Mouse (Mus musculus) stomach, postnatal 0 days (tissue): ENCODE measurements around the gene Myog. TPM values are rescaled to one million over a fixed set of nuclear protein-coding genes. Genes with fewer than 3 reads are reported as not detected.

ENCODE experiments used
- ATAC-seq: fragments of 200-750 bp; cut with Nextera tagmentation; 2 replicates; pipeline ENCODE4 v1.8.0; 2017; ENCODE audit not compliant: low FRiP score, low TSS enrichment
- DNase-seq: peaks from one replicate; pipeline ENCODE4 v3.0.0-alpha.2; 2016; ENCODE audit warnings: low spot score
- H3K27ac ChIP-seq: fragments of 300-500 bp; sonication (generic); replicated peaks from 2 replicates; pipeline ENCODE4 v1.5.1; 2014; ENCODE audit warnings: mild to moderate bottlenecking, control low read depth
- H3K27me3 ChIP-seq: fragments of 300-500 bp; sonication (generic); 2 replicates; pipeline ENCODE4 v1.6.1; 2014; ENCODE audit warnings: low read length; ENCODE audit not compliant: control insufficient read depth, insufficient read depth
- H3K36me3 ChIP-seq: fragments of 300-500 bp; sonication (generic); 2 replicates; pipeline ENCODE4 v1.6.1; 2014; ENCODE audit warnings: low read length, mixed read lengths; ENCODE audit not compliant: control insufficient read depth, insufficient read depth
- H3K4me1 ChIP-seq: fragments of 300-500 bp; sonication (generic); replicated peaks from 2 replicates; pipeline ENCODE4 v1.6.1; 2014; ENCODE audit warnings: antibody characterized with exemption; ENCODE audit not compliant: control insufficient read depth, insufficient read depth
- H3K4me2 ChIP-seq: fragments of 300-500 bp; sonication (generic); replicated peaks from 2 replicates; pipeline ENCODE4 v1.6.1; 2014; ENCODE audit warnings: low read depth, mild to moderate bottlenecking, control low read depth, moderate library complexity
- H3K4me3 ChIP-seq: fragments of 300-500 bp; sonication (generic); 2 replicates; pipeline ENCODE4 v1.5.1; 2014; ENCODE audit warnings: low read depth, low read length, control low read depth
- H3K9ac ChIP-seq: fragments of 300-500 bp; sonication (generic); 2 replicates; pipeline ENCODE4 v1.6.1; 2014; ENCODE audit warnings: mild to moderate bottlenecking, low read length, control low read depth, mixed read lengths
- H3K9me3 ChIP-seq: fragments of 300-500 bp; sonication (generic); 2 replicates; pipeline ENCODE4 v1.6.1; 2016; ENCODE audit warnings: low read length; ENCODE audit not compliant: control insufficient read depth
- CTCF ChIP-seq: IDR thresholded peaks from 2 replicates; pipeline ENCODE4 v1.5.1; 2016; ENCODE audit warnings: antibody characterized with exemption, low read depth, mild to moderate bottlenecking, moderate library complexity
- EP300 ChIP-seq: optimal IDR thresholded peaks from 2 replicates; pipeline ENCODE3; 2016; ENCODE audit warnings: antibody characterized with exemption
- WGBS: fragments of 180-500 bp; shearing (Covaris S2); extraction: QIAGEN DNeasy Blood & Tissue Kit; methylation state at CpG from one replicate; pipeline ENCODE4 v1.1.7; 2014; 5-methylcytosine and 5-hydroxymethylcytosine counted together
- polyA plus RNA-seq: library from polyadenylated mRNA; unstranded; fragments of >200 nt; fragmentation: Nextera tagmentation; extraction: Ambion mirVana; gene quantifications from 2 replicates; pipeline ENCODE4 v1.2.1, GENCODE M21; 2015

The Myog gene
- polyA plus RNA-seq, 1 experiment from 2014 or later = 2.7 TPM

DNA sequence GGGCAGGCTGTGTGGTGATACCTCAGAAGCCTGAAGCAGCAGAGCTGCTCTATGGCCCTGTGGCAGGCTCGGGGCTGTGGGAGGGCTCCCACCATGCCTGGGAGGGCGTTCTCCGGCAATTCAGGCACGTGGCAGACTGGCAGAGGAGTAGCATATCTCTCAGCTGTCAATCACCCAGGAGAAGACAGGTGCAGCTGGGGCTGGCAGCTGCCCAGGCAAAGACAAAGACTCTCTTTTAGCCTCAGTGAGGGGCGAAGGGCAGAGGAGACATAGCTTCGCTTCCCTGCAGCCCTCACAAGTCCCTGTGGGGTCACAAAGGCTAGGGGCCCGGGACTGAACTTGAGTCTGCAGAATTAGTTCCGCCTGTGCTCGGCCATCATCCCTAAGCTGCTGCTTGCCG lies 17.6 kb downstream of the Myog start:
- no peak overlapping the region for H3K4me3 ChIP-seq
- no peak overlapping the region for H3K9ac ChIP-seq
- H3K36me3 ChIP-seq = no peaks in the 10 kb centered on the region
- H3K9me3 ChIP-seq = no peaks in the 10 kb centered on the region
- DNase-seq (no peak), ATAC-seq (no peak)
- no peaks in the 10 kb centered on the region for H3K27me3 ChIP-seq
- H3K4me2 ChIP-seq = no peak overlapping the region
- 0 out of 2 replicates have a peak, but pooled peaks cover 2% of the 10 kb centered on the region for H3K4me1 ChIP-seq
- H3K27ac ChIP-seq = no peak overlapping the region
- WGBS = 72% methylated on average over 10 of the region's 10 CpGs
- TF ChIP-seq EP300 (no peak), CTCF (no peak)

GRCm38 (mm10) chr1:134310291-134310690 lies 20.5 kb downstream of the Myog start:
- no peaks in the 10 kb centered on the region for H3K4me1 ChIP-seq
- 81% methylated on average over 2 of the region's 2 CpGs for WGBS
- no peak overlapping the region for H3K27ac ChIP-seq
- no peak overlapping the region for H3K4me2 ChIP-seq
- H3K27me3 ChIP-seq = no peaks in the 10 kb centered on the region
- H3K4me3 ChIP-seq = no peak overlapping the region
- no peaks in the 10 kb centered on the region for H3K9me3 ChIP-seq
- H3K36me3 ChIP-seq = no peaks in the 10 kb centered on the region
- no peak overlapping the region for H3K9ac ChIP-seq
- ATAC-seq (no peak), DNase-seq (no peak)
- no peak for TF ChIP-seq CTCF
- TF ChIP-seq EP300 = no peak

DNA sequence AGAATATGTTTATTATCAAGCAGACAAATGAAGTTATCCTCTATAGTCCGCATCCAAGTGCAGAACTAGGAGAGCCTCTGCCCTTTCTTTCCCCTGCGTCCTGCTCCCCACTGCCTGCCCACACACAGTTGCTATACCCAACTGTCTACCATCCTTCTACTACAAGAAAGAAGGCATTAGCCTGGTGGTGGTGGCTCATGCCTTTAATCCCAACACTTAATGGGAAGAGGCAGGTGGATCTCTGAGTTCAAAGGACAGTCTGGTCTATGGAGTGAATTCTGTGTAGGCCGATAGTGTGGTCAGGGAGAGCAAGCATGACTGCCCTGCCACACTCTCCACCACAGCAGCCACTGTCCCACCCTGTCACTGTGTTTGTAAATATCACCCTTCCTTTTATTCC lies 20.9 kb downstream of the Myog start:
- Histone ChIP-seq H3K27ac (no peak overlapping the region), H3K4me2 (no peak overlapping the region), H3K9me3 (no peaks in the 10 kb centered on the region), H3K27me3 (no peaks in the 10 kb centered on the region), H3K36me3 (no peaks in the 10 kb centered on the region), H3K4me3 (no peak overlapping the region), H3K4me1 (no peaks in the 10 kb centered on the region), H3K9ac (no peak overlapping the region)
- ATAC-seq (no peak), DNase-seq (no peak)
- TF ChIP-seq CTCF (no peak), EP300 (no peak)
- WGBS = 91% methylated on average over 3 of the region's 3 CpGs

DNA sequence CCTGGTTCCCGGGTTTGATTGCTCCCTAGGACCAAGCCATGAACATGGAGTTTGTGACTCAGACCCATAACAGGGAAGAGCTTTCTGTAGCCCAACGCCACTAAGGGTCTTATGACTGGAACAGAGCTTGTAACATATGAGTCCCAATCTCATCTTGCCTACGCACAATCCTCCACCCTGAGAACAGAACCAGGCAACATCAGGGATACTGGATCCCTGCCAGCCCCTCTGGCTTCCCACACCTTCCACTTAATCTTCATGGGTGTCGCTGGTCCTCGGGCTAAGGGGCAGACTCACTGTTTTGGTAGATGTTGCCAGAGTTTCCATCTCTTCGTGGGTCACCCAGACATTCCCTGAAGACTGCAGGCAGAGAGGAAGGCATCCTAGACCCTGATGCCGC lies 22.0 kb downstream of the Myog start:
- DNase-seq (no peak), ATAC-seq (no peak)
- no peak overlapping the region for H3K4me3 ChIP-seq
- H3K27ac ChIP-seq = no peak overlapping the region
- no peaks in the 10 kb centered on the region for H3K4me1 ChIP-seq
- no peak overlapping the region for H3K9ac ChIP-seq
- H3K27me3 ChIP-seq = no peaks in the 10 kb centered on the region
- no peak for TF ChIP-seq EP300
- no peak for TF ChIP-seq CTCF
- H3K36me3 ChIP-seq = no peaks in the 10 kb centered on the region
- WGBS = 78% methylated on average over 7 of the region's 7 CpGs
- no peak overlapping the region for H3K4me2 ChIP-seq
- no peaks in the 10 kb centered on the region for H3K9me3 ChIP-seq

DNA sequence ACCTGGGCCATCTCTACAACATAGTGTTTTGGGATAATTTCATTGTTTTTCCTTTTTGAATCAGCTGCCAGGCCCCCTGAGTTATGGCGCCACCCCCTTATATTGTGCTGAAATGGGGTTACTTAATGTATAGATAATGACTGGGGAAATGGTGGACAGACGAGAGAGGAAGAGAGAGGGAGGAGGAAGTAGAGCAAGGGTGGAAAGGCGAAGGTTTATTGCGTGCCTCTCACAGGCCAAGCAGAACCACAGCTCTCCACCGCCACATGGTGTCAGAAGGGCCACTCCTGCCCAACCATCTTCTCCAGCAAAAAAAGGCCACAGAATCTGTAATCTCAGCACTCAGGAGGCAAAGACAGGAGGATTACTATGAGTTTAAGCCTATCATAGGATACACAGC lies 25.4 kb downstream of the Myog start:
- ATAC-seq (no peak), DNase-seq (no peak)
- H3K4me2 ChIP-seq = no peak overlapping the region
- 87% methylated on average over 5 of the region's 5 CpGs for WGBS
- no peak overlapping the region for H3K4me3 ChIP-seq
- no peaks in the 10 kb centered on the region for H3K9me3 ChIP-seq
- no peaks in the 10 kb centered on the region for H3K27me3 ChIP-seq
- H3K4me1 ChIP-seq = no peaks in the 10 kb centered on the region
- H3K27ac ChIP-seq = no peak overlapping the region
- TF ChIP-seq CTCF (peak; percentile 15; the same call in 1 of the 2 replicates), EP300 (no peak)
- no peak overlapping the region for H3K9ac ChIP-seq
- no peaks in the 10 kb centered on the region for H3K36me3 ChIP-seq

GRCm38 (mm10) chr1:134316361-134316760 lies 26.6 kb downstream of the Myog start:
- Histone ChIP-seq H3K9ac (no peak overlapping the region), H3K4me3 (no peak overlapping the region), H3K9me3 (no peaks in the 10 kb centered on the region), H3K27ac (no peak overlapping the region), H3K27me3 (no peaks in the 10 kb centered on the region), H3K4me1 (no peaks in the 10 kb centered on the region), H3K4me2 (no peak overlapping the region), H3K36me3 (no peaks in the 10 kb centered on the region)
- DNase-seq = peak; percentile 58
- peak; percentile 66 for ATAC-seq
- WGBS = 87% methylated on average over 9 of the region's 9 CpGs
- TF ChIP-seq EP300 = no peak
- TF ChIP-seq CTCF = no peak
